Mouse (Mus musculus) heart, adult 2 months (tissue): ENCODE data around the gene Ccnj. TPM values are rescaled to one million over a fixed set of nuclear protein-coding genes. Genes with fewer than 3 reads are reported as not detected.

Experiments
- DNase-seq, 2 experiments: peaks; one replicate each; pipeline ENCODE4 v3.0.0; 2021
- H3K27ac ChIP-seq: fragments of 200-600 bp; 2 replicates; pipeline ENCODE4 v1.8.1; 2022
- H3K27me3 ChIP-seq: fragments of 200-500 bp; 2 replicates; pipeline ENCODE4 v1.6.1; 2012; ENCODE audit warnings: mild to moderate bottlenecking, low read length, inconsistent platforms, mixed read lengths; ENCODE audit not compliant: control insufficient read depth, insufficient read depth
- H3K36me3 ChIP-seq: fragments of 200-500 bp; 2 replicates; pipeline ENCODE4 v1.6.1; 2012; ENCODE audit warnings: low read length, inconsistent platforms; ENCODE audit not compliant: control insufficient read depth, insufficient read depth
- H3K4me1 ChIP-seq: fragments of 200-500 bp; 2 replicates; pipeline ENCODE4 v1.6.1; 2011; ENCODE audit warnings: low read length; ENCODE audit not compliant: control insufficient read depth, insufficient read depth
- H3K4me3 ChIP-seq: fragments of 200-600 bp; 2 replicates; pipeline ENCODE4 v1.8.1; 2022
- H3K79me2 ChIP-seq: fragments of 200-500 bp; replicated peaks from 2 replicates; pipeline ENCODE4 v1.6.1; 2012; ENCODE audit warnings: mild to moderate bottlenecking, inconsistent platforms, low read length, moderate library complexity, mixed read lengths; ENCODE audit not compliant: control insufficient read depth, insufficient read depth
- H3K9ac ChIP-seq: fragments of 200-500 bp; 2 replicates; pipeline ENCODE4 v1.6.1; 2012; ENCODE audit warnings: low read depth, mild to moderate bottlenecking, control low read depth, inconsistent platforms, low read length, mixed read lengths
- CTCF ChIP-seq: fragments of 200-600 bp; IDR thresholded peaks from 2 replicates; pipeline ENCODE4 v1.8.1; 2022; ENCODE audit warnings: antibody characterized with exemption, mild to moderate bottlenecking, moderate library complexity
- EP300 ChIP-seq: fragments of 200-500 bp; IDR thresholded peaks from 2 replicates; pipeline ENCODE4 v1.6.1; 2011; ENCODE audit warnings: low read depth, low read length, control low read depth; ENCODE audit not compliant: insufficient read depth
- POLR2A ChIP-seq: fragments of 200-500 bp; IDR thresholded peaks from 2 replicates; pipeline ENCODE4 v1.6.1; 2011; ENCODE audit warnings: mild to moderate bottlenecking, low read depth, low read length, control low read depth; ENCODE audit not compliant: insufficient read depth
- WGBS: fragments of 180-500 bp; shearing (Covaris S2); methylation state at CpG from one replicate; pipeline ENCODE4 v1.1.7; 2018; 5-methylcytosine and 5-hydroxymethylcytosine counted together
- intact Hi-C: fragments of 180-260 bp; cut with DNase I; formaldehyde crosslinking; loops from one replicate; pipeline ENCODE4 v1.15.1; 2025
- long read RNA-seq: library from polyadenylated mRNA; stranded (forward); transcript quantifications from one replicate; pipeline ENCODE4 v2.0.0, GENCODE M21; 2021
- polyA plus RNA-seq: library from polyadenylated mRNA; depleted of rRNA; stranded (reverse); fragments of >200 nt; gene quantifications from 2 replicates; pipeline ENCODE4 v1.2.3, GENCODE M21; 2012; rRNA removed
- total RNA-seq, 2 experiments: library from RNA; stranded (reverse); gene quantifications; 2 replicates each; pipeline ENCODE4 v1.2.3; 2021

Gene Ccnj
- 1 to 10 TPM; 4.3 to 4.9 TPM for total RNA-seq
- 4.2 and 7.0 TPM in 2 replicates for polyA plus RNA-seq
- long read RNA-seq: 0 reads

DNA sequence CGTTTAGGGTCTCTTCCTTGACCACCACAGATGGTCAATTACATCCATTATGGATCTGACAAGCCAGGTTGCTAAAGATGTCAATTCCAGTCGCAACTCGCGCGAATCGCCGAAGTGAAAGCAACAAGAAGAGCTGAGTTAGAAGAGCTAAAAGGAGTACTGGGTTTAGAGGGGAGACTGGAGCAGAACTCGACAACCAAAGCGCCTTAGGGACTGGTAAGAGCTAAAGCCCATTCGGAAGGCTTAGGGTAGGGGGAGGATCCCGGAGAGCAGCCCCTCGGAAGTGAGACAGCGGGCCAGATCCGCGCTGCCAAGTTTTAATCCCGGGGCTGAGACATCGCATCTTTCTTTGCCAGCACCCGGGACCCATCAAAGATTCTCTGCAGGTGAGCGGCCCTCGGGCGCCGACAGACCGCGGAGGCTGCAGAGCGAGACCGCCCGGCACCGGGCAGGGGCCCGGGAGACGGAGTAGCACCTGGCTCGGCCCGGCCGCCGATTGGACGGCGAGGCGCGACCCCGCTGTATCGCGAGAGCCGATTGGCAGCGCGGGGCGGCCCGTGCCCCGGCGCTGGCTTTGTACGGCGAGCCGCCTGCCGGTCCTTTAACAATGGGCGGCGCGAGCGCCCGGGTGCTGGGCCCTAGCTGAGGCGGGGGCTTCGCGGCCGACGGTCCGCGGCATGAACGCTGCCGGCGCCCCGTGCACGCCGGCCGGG lies at the start of gene Ccnj:
TSS of gene Ccnj (plus strand) at position 577 of the 713 bp plus-strand sequence.
- intact Hi-C loops: loop anchor here (2.0 to 5.0 kb wide), 3 partner anchors 42 to 431 kb away; partner anchors contain the start of genes Tm9sf3 and Zfp518a
- under 1% methylated on average over 71 of the region's 71 CpGs for WGBS
- H3K79me2 ChIP-seq: 0 out of 2 replicates have a peak, but pooled peaks cover 1% of the 10 kb centered on the region
- H3K9ac ChIP-seq: peak within 1 kb of the TSS; percentile 91
- H3K4me1 ChIP-seq: peaks cover 3% of the 10 kb centered on the region
- DNase-seq: peak; percentile 98 to 99
- TF ChIP-seq POLR2A (peak; percentile 46), CTCF (peak; percentile 49), EP300 (no peak)
- no peaks in the 10 kb centered on the region for H3K36me3 ChIP-seq
- peak within 1 kb of the TSS; percentile 95 for H3K4me3 ChIP-seq
- no peaks in the 10 kb centered on the region; the same call in 1 of the 2 replicates for H3K27me3 ChIP-seq
- H3K27ac ChIP-seq: peak within 1 kb of the TSS; percentile 85

- H3K27me3 ChIP-seq: no peaks in the 10 kb centered on the region
- DNase-seq: no peak
- intact Hi-C loops: no loop called here
- H3K27ac ChIP-seq: no peak overlapping the region
- TF ChIP-seq POLR2A (no peak), EP300 (no peak), CTCF (no peak)
- H3K36me3 ChIP-seq: no peaks in the 10 kb centered on the region
- no peaks in the 10 kb centered on the region for H3K79me2 ChIP-seq
- H3K9ac ChIP-seq: no peak overlapping the region
- no peaks in the 10 kb centered on the region for H3K4me1 ChIP-seq
- 65% methylated on average over 15 of the region's 15 CpGs for WGBS
- H3K4me3 ChIP-seq: no peak overlapping the region
Measured at GRCm38 (mm10) chr19:40788004-40788714, 42.9 kb upstream of the Ccnj start.

DNA sequence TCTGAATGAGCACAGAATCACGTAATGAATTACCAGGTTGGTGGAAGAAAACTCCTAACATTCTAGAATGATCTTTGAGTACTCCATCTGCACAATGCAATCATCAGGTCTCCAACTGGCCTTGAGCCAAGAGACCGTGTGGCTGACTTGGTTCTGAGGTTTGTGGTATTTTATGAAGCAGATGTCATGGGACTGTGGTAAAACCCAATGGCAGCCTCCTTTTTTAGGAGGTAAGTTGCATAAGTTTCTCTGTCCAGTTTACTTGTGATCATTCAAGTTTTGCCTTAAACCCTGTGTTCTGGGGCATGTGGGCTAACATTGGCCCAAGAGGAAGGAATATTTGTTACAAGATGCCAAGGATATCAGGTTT lies 42.4 kb upstream of the Ccnj start:
- intact Hi-C loops: no loop called here
- H3K4me3 ChIP-seq: no peak overlapping the region
- no peaks in the 10 kb centered on the region for H3K4me1 ChIP-seq
- H3K27ac ChIP-seq: no peak overlapping the region
- DNase-seq: no peak
- TF ChIP-seq EP300: no peak
- no peak for TF ChIP-seq POLR2A
- no peak for TF ChIP-seq CTCF
- no peaks in the 10 kb centered on the region for H3K36me3 ChIP-seq
- no peaks in the 10 kb centered on the region for H3K79me2 ChIP-seq
- no peak overlapping the region for H3K9ac ChIP-seq
- WGBS: 60% methylated on average over 2 of the region's 2 CpGs
- H3K27me3 ChIP-seq: no peaks in the 10 kb centered on the region

DNA sequence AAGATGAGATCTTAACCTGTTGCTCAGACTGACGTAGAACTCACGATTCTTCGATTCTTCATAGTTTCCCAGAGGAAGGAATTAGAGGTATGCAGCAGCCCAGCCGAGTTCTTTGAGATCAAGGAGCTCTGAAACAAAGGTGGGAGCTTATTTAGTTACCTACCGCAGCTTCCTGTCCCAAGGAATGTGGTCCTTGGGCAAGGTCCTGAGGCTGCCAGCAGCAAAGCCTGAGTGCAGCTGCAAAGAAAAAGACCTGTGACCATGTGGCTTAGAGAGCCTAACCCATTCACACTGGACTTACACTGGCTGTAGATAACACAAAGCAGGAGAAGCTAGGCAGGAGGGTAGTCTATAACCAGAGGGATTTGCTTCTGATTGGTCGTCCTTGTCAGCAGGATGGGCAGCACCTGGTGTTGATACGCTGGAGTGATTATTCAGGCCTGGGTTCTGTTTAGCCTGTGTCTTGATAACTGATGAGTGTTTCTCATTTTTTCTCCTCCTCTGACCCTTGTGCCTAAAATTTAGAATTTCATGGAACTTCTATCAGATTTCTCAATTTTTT lies 25.8 kb upstream of the Ccnj start:
- H3K79me2 ChIP-seq: no peaks in the 10 kb centered on the region
- no peak overlapping the region for H3K27ac ChIP-seq
- no peaks in the 10 kb centered on the region for H3K27me3 ChIP-seq
- no peaks in the 10 kb centered on the region for H3K36me3 ChIP-seq
- no peak overlapping the region for H3K9ac ChIP-seq
- 54% methylated on average over 7 of the region's 7 CpGs for WGBS
- H3K4me3 ChIP-seq: no peak overlapping the region
- intact Hi-C loops: no loop called here
- no peak for DNase-seq
- TF ChIP-seq EP300: no peak
- TF ChIP-seq CTCF: no peak
- TF ChIP-seq POLR2A: no peak
- no peaks in the 10 kb centered on the region for H3K4me1 ChIP-seq

DNA sequence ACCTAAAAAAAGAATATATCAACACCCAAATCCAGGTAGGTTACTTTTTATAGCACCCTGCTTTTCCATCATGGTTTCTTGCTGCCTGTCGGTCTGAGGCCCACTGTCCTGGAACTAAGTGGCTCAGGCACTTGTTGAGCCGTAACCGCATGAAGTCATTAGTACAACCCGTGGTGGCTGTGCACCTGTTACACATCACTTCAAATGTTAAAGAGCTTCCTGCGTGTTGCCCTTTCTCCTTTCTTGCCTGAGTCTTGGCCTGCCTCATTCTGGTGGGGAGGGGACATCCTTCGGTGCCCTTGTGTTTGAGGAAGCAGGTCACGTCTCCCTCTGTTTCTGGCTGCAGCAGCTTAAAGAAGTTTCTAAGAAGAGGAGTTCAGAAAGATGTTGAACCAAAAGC lies 21.2 kb upstream of the Ccnj start:
- H3K4me3 ChIP-seq: no peak overlapping the region
- 74% methylated on average over 7 of the region's 7 CpGs for WGBS
- DNase-seq: no peak
- no peaks in the 10 kb centered on the region for H3K36me3 ChIP-seq
- H3K27me3 ChIP-seq: no peaks in the 10 kb centered on the region
- no peak for TF ChIP-seq POLR2A
- no peak for TF ChIP-seq EP300
- no peak for TF ChIP-seq CTCF
- no peaks in the 10 kb centered on the region for H3K4me1 ChIP-seq
- no peak overlapping the region for H3K9ac ChIP-seq
- intact Hi-C loops: no loop called here
- no peaks in the 10 kb centered on the region for H3K79me2 ChIP-seq
- H3K27ac ChIP-seq: no peak overlapping the region

DNA sequence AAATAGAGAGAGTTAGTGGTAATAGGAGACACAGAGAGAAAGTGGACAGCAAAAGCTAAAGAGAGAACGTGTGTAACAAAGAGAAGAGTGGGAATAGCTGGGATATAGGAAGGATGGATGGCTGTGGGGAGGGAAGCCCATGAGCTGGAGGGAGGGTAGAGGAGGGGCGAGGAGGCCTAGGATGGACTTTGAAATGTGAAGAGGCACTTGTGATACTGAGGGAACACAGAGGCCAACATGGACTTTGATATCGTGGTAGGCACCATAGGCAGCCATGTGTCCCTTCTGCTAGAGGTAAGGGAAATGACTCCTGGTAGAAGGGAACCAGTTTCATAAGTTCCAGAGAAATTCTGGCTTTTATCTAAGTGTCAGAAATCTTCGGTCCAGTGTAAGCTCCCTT lies 19.2 kb upstream of the Ccnj start:
- intact Hi-C loops: no loop called here
- DNase-seq: no peak
- no peak overlapping the region for H3K9ac ChIP-seq
- TF ChIP-seq CTCF: no peak
- no peak for TF ChIP-seq POLR2A
- TF ChIP-seq EP300: no peak
- no peaks in the 10 kb centered on the region for H3K27me3 ChIP-seq
- no peaks in the 10 kb centered on the region for H3K4me1 ChIP-seq
- no peak overlapping the region for H3K27ac ChIP-seq
- WGBS: 78% methylated on average over 4 of the region's 4 CpGs
- no peak overlapping the region for H3K4me3 ChIP-seq
- H3K36me3 ChIP-seq: no peaks in the 10 kb centered on the region
- H3K79me2 ChIP-seq: no peaks in the 10 kb centered on the region
